In genomic region chr17:12990567-12991145, GRCm38 (mm10) we compare ENCODE assay signal across 8 mouse cellular contexts. TPM values are rescaled to one million over a fixed set of nuclear protein-coding genes. Genes with fewer than 3 reads are reported as not detected.
DNase-seq lines count a peak whose midpoint lies in the region; ATAC-seq and TF ChIP-seq lines count a peak whose summit lies in the region.

No protein-coding gene starts in this region.

- no peak overlapping the region for H3K27ac ChIP-seq in cerebellum, adult 2 months (ENCODE audit: insufficient read depth, low read length)
- no peak overlapping the region for H3K27ac ChIP-seq in thymus, adult 2 months (ENCODE audit: control insufficient read depth, insufficient read depth, low read length)
- H3K27ac ChIP-seq in limb, embryonic 15.5 days, result peak overlapping the region; percentile 100

- peaks cover 5% of the 10 kb centered on the region; the same call in 1 of the 2 replicates for H3K4me1 ChIP-seq in cerebellum, adult 2 months (ENCODE audit: control insufficient read depth, insufficient read depth, low read length)
- peaks cover 3% of the 10 kb centered on the region; the same call in 1 of the 2 replicates for H3K4me1 ChIP-seq in thymus, adult 2 months (replicated peaks; ENCODE audit: control insufficient read depth, insufficient read depth, low read length)
- H3K4me1 ChIP-seq in limb, embryonic 15.5 days, result peaks cover 9% of the 10 kb centered on the region

- DNase-seq in cerebellum, adult 2 months, result no peak
- DNase-seq in cerebellum, postnatal 4 days (ENCODE audit: low spot score in 2 of 2), result no peak
- DNase-seq in thymus, adult 2 months, result no peak
- DNase-seq in thymus, adult 18-20 months, result no peak
- DNase-seq in embryo, embryonic 11 days, result no peak
- no peak for DNase-seq in left cerebral cortex, postnatal 14 days (ENCODE audit: low spot score in 2 of 2)
- DNase-seq in ovary, postnatal 14 days (ENCODE audit: low spot score), result no peak

- H3K9me3 ChIP-seq in limb, embryonic 15.5 days, result no peaks in the 10 kb centered on the region

- H3K27me3 ChIP-seq in cerebellum, adult 2 months (ENCODE audit: control insufficient read depth, insufficient read depth, low read length), result no peaks in the 10 kb centered on the region
- no peaks in the 10 kb centered on the region for H3K27me3 ChIP-seq in thymus, adult 2 months (ENCODE audit: control insufficient read depth, insufficient read depth, low read length)
- H3K27me3 ChIP-seq in limb, embryonic 15.5 days, result no peaks in the 10 kb centered on the region

- H3K4me2 ChIP-seq in limb, embryonic 15.5 days, result peak overlapping the region; percentile 52

- no peak for ATAC-seq in limb, embryonic 15.5 days (ENCODE audit: insufficient number of reproducible peaks, low FRiP score, low TSS enrichment, low read depth)

- no peaks in the 10 kb centered on the region for H3K36me3 ChIP-seq in thymus, adult 2 months (ENCODE audit: control insufficient read depth, insufficient read depth, low read length)
- H3K36me3 ChIP-seq in limb, embryonic 15.5 days, result peaks cover 7% of the 10 kb centered on the region; the same call in 1 of the 2 replicates

- peak overlapping the region; percentile 100; the same call in 1 of the 2 replicates for H3K9ac ChIP-seq in limb, embryonic 15.5 days

- H3K4me3 ChIP-seq in cerebellum, adult 2 months (replicated peaks; ENCODE audit: insufficient read depth, low read depth, low read length), result peak overlapping the region; percentile 97
- peak overlapping the region; percentile 28; the same call in 1 of the 2 replicates for H3K4me3 ChIP-seq in thymus, adult 2 months (ENCODE audit: control insufficient read depth, insufficient read depth, low read length)
- peak overlapping the region; percentile 100 for H3K4me3 ChIP-seq in limb, embryonic 15.5 days

- no peak for TF ChIP-seq CTCF in cerebellum, adult 2 months (IDR thresholded peaks at IDR 0.05; ENCODE audit: borderline replicate concordance, insufficient read depth, low read depth, low read length)
- no peak for TF ChIP-seq CTCF in thymus, adult 2 months (IDR thresholded peaks at IDR 0.05; ENCODE audit: borderline replicate concordance, control insufficient read depth, extremely low read depth, insufficient read depth, low read length, poor library complexity)

- TF ChIP-seq POLR2A in cerebellum, adult 2 months (IDR thresholded peaks at IDR 0.05; ENCODE audit: borderline replicate concordance, insufficient read depth, low read length), result no peak
- TF ChIP-seq POLR2A in thymus, adult 2 months (IDR thresholded peaks at IDR 0.05; ENCODE audit: control insufficient read depth, extremely low read depth, insufficient read depth, low read length, poor library complexity), result no peak

- intact Hi-C loops in left cerebral cortex, postnatal 14 days (cut with DNase I), result loop anchor here (10.0 kb wide), 1 partner anchor 576 kb away; no protein-coding TSS in a partner anchor

- 32% methylated on average over 8 of the region's 8 CpGs for WGBS in cerebellum, adult 2 months
- 13% methylated on average over 8 of the region's 8 CpGs for WGBS in thymus, adult 2 months
- WGBS in limb, embryonic 15.5 days, result 42% methylated on average over 8 of the region's 8 CpGs

RNA-seq across cellular contexts. Expression of gene Wtap, which starts 3.3 kb away (rescaled TPM):
- polyA plus RNA-seq in cerebellum, adult 2 months (2012; rRNA removed), result 57.6 and 57.7 TPM in 2 replicates
- 31.1 and 31.2 TPM in 2 replicates for polyA plus RNA-seq in thymus, adult 2 months (2012; rRNA removed)
- 106 and 124 TPM in 2 replicates for polyA plus RNA-seq in limb, embryonic 15.5 days (2015; fragmentation: Nextera tagmentation; extraction: Ambion mirVana)
- 10 to 100 TPM; 52.5 to 55.5 TPM for total RNA-seq in left cerebral cortex, postnatal 14 days (2021)

RNA-seq across cellular contexts. Expression of gene Sod2, which starts 16.0 kb away (rescaled TPM):
- polyA plus RNA-seq in cerebellum, adult 2 months (2012; rRNA removed), result 269 and 280 TPM in 2 replicates
- polyA plus RNA-seq in thymus, adult 2 months (2012; rRNA removed), result 256 and 263 TPM in 2 replicates
- polyA plus RNA-seq in limb, embryonic 15.5 days (2015; fragmentation: Nextera tagmentation; extraction: Ambion mirVana), result 89.2 and 111 TPM in 2 replicates
- total RNA-seq in left cerebral cortex, postnatal 14 days (2021), result 100 to 1,000 TPM; 268 to 271 TPM

RNA-seq across cellular contexts. Expression of gene Acat2, which starts 30.1 kb away (rescaled TPM):
- polyA plus RNA-seq in cerebellum, adult 2 months (2012; rRNA removed), result 45.4 and 50.6 TPM in 2 replicates
- 13.1 and 20.6 TPM in 2 replicates for polyA plus RNA-seq in thymus, adult 2 months (2012; rRNA removed)
- polyA plus RNA-seq in limb, embryonic 15.5 days (2015; fragmentation: Nextera tagmentation; extraction: Ambion mirVana), result 128 and 133 TPM in 2 replicates
- total RNA-seq in left cerebral cortex, postnatal 14 days (2021), result 10 to 100 TPM; 79.6 to 80.6 TPM

RNA-seq across cellular contexts. Expression of gene Acat3, which starts 50.3 kb away (rescaled TPM):
- polyA plus RNA-seq in cerebellum, adult 2 months (2012; rRNA removed), result 1.4 and 1.7 TPM in 2 replicates
- polyA plus RNA-seq in thymus, adult 2 months (2012; rRNA removed), result 0.19 and 0.37 TPM in 2 replicates
- polyA plus RNA-seq in limb, embryonic 15.5 days (2015; fragmentation: Nextera tagmentation; extraction: Ambion mirVana), result 0.63 and 0.72 TPM in 2 replicates
- 1 to 10 TPM; 2.1 to 2.9 TPM for total RNA-seq in left cerebral cortex, postnatal 14 days (2021)

Comparison
In these comparisons a context has a peak if more than half of its experiments do, and no peak if none do; other contexts are left out.
1. H3K4me3 ChIP-seq: peak in every context shown above with its lines; median percentile 100 in limb, embryonic 15.5 days; 97 in cerebellum, adult 2 months; 28 in thymus, adult 2 months.